Mouse (Mus musculus) cerebellum, adult 9-11 months (tissue): ENCODE results near the gene Ston2.
"Not testable (repeated sequence)": the region's sequence is repeated elsewhere in the genome, so short reads cannot be mapped to it uniquely, and the experiment has no call there.

ENCODE experiments used
- DNase-seq: peaks from one replicate; pipeline ENCODE4 v3.0.0; 2022

Ston2 gene

DNA sequence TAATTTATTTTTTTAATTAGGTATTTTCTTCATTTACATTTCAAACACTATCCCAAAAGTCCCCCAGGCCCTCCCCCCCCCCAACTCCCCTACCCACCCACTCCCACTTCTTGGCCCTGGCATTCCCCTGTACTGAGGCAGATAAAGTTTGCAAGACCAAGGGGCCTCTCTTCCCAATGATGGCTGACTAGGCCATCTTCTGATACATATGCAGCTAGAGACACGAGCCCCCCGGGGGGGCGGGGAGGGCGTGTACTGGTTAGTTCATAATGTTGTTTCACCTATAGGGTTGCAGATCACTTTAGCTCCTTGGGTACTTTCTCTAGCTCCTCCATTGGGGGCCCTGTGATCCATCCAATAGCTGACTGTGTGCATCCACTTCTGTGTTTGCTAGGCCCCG is 41.3 kb downstream of the Ston2 start:
- DNase-seq = not testable (repeated sequence)

GRCm38 (mm10) chr12:91745758-91746290 is 42.4 kb downstream of the Ston2 start:
- DNase-seq = no peak

- DNase-seq = no peak
Observed at GRCm38 (mm10) chr12:91744091-91744490, 44.1 kb downstream of the Ston2 start.

GRCm38 (mm10) chr12:91742916-91743315 is 45.3 kb downstream of the Ston2 start:
- DNase-seq = no peak

- no peak for DNase-seq
Observed at GRCm38 (mm10) chr12:91738381-91738780, 49.8 kb downstream of the Ston2 start.

- DNase-seq = no peak
Observed at GRCm38 (mm10) chr12:91736221-91736980, 51.8 kb downstream of the Ston2 start.

- DNase-seq = no peak
Observed at GRCm38 (mm10) chr12:91734246-91735027, 53.8 kb downstream of the Ston2 start.

GRCm38 (mm10) chr12:91732729-91733448 is 55.3 kb downstream of the Ston2 start:
- DNase-seq = no peak

GRCm38 (mm10) chr12:91726202-91726601 is 62.0 kb downstream of the Ston2 start:
- no peak for DNase-seq

DNA sequence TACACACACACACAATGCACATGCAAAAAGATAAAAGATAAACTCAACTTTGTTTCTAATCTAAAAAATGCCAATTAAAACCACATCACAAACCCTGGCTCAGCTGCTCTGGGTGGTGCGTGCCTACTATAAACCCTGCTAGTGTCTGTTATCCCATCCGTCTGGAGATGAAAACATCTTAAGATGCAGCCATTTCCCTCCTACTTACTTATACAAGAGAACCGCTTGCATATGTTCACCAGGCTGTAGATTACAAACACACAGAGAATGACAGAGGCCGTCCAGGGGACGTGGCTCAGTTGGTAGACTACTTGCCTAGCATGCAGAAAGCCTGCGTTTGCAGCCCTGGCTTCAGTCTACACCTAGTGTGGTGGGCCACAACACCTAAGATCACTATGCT is 64.3 kb downstream of the Ston2 start:
- no peak for DNase-seq

GRCm38 (mm10) chr12:91719134-91719533 is 69.1 kb downstream of the Ston2 start:
- DNase-seq = no peak

DNA sequence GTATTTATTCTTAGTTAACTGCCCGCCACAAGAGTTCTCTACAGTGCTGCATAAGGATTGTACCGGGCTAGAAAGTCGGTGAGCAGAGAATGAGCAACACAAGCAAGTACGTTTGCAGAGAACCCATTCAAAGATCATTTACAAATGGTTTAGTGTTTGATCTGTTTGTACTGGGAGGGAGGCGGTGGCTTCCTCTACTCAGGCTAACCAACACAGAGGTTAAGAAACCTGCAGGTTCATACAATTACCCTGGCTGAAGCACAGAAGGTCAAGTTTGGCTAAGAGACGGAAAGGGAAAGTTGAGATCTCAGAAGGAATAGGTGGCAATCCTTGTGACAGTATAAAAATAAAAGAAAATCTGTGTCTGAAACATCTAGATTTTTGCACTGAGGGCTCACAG is 72.5 kb downstream of the Ston2 start:
- no peak for DNase-seq

- DNase-seq = no peak
Observed at GRCm38 (mm10) chr12:91713358-91713757, 74.8 kb downstream of the Ston2 start.

- no peak for DNase-seq
Observed at GRCm38 (mm10) chr12:91711655-91712054, 76.5 kb downstream of the Ston2 start.

GRCm38 (mm10) chr12:91710876-91711275 is 77.3 kb downstream of the Ston2 start:
- DNase-seq = no peak

DNA sequence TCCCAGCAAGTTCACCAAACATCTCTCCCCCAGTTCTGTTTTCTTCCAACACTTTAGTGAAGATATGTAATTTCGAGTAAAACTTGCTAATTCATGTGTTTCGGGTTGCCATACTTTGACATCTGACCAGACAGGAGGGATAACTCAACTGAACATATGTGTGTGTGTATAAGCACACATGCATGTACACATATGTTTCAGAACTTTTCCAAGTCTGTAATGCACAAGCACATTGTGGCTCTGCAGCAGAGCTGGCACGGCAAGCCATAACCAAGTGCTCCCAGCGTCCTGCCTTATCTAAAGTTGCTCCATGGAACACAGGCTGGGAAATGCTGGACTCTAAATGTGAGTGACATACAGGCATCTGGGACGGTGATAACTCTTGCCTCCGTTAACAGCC is 78.6 kb downstream of the Ston2 start:
- DNase-seq = no peak

DNA sequence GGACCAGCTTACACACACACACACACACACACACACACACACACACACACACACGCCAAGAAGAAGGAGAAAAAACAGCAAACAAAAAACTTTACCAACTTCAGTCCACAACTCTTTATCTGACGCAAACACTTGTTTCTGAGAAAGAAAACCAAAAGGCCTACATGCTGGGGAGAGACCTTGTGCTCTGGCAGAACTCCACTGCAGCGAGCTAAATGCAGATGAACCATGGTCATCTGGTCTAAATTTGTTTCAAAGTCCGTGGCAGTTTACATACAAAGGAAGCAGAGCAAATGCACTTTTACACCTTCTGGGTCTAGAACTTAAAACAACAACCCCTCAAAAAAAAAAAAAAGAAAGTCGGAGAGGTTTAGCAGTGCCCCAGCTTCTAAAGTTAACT is 79.0 kb downstream of the Ston2 start:
- DNase-seq = no peak

DNA sequence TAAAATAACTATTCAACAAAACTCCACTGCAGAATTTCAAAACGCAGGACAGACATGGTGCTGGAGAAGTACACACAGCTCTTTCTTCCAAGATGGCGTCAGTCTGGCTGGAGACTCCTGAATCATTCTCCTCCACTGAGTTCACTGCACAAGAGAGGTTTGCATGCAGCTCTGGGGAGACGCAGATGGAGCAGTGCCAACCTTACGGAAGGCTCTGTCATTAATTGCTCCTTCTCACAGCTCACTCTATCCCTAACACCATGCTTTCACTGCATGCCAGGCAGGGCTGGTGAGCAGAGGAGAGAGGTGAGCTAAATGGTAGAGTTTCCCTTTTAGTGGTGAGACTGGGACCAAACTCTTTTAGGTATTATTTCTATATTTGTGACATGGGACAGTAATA is 80.4 kb downstream of the Ston2 start:
- no peak for DNase-seq

- no peak for DNase-seq
Observed at GRCm38 (mm10) chr12:91703533-91703932, 84.7 kb downstream of the Ston2 start.

GRCm38 (mm10) chr12:91702829-91703228 is 85.4 kb downstream of the Ston2 start:
- no peak for DNase-seq

GRCm38 (mm10) chr12:91699451-91700141 is 88.6 kb downstream of the Ston2 start:
- no peak for DNase-seq

DNA sequence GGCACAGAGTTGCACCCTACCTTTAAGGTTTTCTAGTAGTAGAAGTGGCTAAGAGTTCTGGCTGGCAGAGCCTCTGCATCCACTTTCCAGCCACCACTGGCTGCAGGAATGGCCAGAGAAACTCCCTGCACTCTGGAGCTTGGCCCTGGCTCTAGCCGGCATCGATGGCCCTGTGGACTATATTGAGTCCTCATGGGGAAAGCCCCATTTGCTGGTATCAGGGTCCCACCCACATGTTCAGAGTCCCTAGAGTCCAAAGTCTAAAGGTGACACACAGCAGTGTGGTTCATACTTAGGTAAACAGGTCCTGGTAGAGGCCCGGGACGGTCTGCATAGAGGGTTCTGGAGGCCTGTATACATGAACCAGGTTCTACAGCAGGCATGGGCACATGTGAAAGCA is 92.0 kb downstream of the Ston2 start:
- DNase-seq = no peak

DNA sequence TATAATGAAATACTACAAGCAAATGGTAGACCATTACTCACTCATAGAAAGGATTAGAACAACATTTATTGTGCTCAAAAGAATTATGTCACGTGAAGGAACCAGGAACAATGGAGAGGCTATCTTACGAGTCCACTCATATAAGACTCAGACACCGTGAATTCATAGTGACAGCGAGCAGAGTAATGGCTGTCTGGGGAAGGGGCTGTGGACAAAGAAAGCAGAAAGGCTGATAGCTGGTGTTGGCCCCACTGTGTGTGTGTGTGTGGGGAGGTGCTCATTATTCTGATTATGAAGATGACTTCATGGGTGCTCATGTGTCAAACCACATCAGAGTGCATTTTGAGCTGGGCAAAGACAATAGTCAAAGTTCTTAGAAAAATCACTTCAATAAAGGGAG is 92.4 kb downstream of the Ston2 start:
- DNase-seq = no peak
